Mouse (Mus musculus) gastrocnemius, postnatal 25 days (tissue): ENCODE results near the gene Hid1. TPM values are rescaled to one million over a fixed set of nuclear protein-coding genes. Genes with fewer than 3 reads are reported as not detected.

Source experiments
- DNase-seq: peaks from one replicate; pipeline ENCODE4 v3.0.0; 2022
- total RNA-seq, 2 experiments: library from RNA; stranded (reverse); gene quantifications; 1 replicate in 1 of 2; 2 replicates in 1 of 2; pipeline ENCODE4 v1.2.3; 2021

Gene Hid1
- total RNA-seq, 2 experiments from 2014 or later = 1.4 to 2.8 TPM

DNA sequence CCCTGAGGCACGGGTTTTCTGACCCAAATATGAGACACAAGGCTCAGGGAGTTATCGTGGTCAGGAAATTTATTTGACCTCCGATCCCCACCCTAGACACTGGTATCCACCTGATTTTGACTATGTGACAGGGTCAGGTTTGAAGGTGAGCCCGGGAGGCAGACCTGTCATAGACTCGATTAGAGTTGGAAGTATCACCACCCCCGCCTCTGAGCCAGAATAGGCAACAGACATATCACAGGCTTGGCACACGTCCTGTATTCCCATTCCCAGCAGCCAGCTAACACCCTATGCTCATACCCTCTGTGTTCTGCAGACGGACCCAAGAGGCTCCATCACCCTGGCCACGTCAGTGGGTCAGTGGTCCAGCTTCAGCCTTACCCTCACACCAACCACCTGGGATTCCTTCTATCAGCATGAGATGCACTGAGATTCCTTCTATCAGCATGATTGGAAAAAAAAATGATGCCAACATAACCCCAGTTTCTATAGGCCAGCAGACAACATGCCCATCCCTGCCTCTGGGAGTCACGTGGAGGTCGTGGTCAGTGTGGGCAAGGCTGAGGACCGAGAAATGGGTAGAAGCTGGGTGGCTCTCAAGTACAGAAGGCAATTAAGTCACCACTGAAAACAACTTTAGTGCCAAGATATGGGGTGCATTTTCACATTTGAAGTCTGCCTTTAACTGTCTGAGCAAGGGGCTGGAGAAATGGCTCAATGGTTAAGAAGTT is 7.3 kb upstream of the Hid1 start:
- DNase-seq = no peak

DNA sequence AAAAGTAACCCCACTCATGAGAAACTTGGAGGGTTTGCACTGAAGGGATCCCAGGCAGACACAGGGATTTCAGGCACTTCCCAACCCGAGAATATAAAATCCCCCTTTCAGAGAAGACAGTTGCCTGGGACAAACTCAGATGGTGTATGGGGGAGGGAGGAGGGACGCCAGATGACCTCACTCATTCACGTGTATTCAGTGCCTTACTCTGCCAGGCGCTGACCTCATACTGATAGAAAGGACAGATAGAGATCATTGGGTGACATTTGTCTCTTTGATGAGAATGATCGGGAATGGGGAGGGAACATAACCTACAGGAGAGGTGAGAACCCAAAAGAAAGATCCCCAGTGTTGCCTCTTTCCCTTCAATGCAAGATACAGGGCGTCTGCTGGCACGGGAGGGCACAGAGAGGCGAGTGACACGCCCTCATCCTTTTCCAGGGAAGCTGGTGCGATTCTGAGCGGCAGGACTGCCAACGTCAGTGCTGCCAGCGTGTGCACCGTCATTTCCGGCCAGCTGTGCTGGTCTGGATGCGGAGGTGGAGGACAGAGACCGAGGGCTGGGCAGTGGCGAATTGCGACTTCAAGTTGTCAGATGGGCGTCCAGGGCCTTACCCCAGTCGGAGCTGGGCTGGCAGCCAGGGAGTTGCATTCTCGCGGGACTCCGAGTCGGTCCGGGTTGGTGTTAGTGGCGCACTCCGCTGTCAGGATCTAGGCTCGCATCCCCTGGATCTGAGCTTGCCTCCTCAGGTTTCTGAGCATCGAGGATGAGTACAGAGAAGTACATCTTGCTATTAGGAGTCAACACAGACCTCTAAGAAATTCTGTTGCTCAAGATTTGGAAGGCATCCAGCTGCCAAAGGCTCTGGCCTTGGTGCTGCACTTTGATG is 6.5 kb upstream of the Hid1 start:
- DNase-seq = peak; percentile 66

GRCm38 (mm10) chr11:115372737-115373136 is 5.2 kb upstream of the Hid1 start:
- DNase-seq = no peak

DNA sequence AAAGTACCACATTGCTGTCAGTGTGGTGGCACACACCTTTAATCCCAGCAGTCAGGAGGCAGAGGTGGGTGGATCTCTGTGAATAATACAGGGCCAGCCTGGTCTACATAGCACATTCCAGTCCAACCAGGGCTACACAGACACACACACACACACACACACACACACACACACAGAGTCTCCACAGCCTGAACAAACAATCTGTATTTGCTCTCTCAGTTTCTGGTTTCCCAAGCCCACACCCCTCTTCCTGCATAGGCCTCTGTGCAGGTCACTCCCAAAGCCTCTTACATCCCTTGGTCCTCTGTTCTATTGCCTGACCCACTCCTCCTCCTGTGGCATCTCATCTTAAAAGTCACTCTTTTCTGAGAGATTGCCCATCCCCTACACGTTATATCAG is 4.5 kb upstream of the Hid1 start:
- DNase-seq = no peak

- DNase-seq = no peak
These were observed 3.8 kb upstream of the Hid1 start for GRCm38 (mm10) chr11:115371354-115371753.

DNA sequence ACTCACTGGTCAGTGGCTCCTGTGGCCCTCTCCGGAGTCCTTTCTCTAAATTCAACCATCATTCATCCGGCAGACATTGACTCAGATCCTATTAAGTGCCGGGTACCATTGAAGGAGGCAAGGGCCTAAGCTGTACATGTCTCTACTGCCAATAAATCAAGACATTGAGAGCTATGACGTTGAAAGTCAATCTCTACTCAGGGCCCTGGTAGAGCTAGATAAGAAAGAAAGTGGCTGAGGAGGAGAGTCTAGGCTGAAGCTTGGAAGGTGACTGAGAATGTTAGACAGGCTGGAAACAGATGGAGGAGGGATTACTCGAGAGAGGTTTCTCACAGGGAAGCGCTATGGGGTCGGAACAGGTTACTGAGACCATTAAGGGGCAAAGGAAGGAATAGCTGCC is 2.8 kb upstream of the Hid1 start:
- no peak for DNase-seq

GRCm38 (mm10) chr11:115366706-115367394 is 706 bp downstream of the Hid1 start:
- no peak for DNase-seq

- DNase-seq = no peak
These were observed 1.4 kb downstream of the Hid1 start for GRCm38 (mm10) chr11:115366039-115366705.

DNA sequence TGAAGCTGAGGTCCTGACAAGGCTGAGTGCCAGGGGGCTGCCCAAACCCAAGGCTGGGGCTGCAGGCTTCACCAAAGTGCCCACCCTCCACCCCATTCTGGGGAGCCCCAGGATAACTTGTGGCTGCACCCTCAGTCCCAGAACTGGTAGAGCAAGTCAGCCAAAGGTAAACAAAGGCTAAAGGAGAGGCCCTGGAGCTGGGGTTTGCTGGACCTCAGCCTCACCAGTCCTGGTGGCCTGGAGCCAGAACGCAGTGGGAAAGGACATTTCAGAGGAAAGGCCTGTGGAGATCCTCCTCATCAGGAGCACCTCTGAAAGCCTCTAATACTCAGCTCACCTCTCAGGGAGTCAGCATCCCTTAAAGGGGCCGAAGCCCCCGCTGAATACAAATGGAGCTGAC is 3.4 kb downstream of the Hid1 start:
- DNase-seq = no peak

- no peak for DNase-seq
These were observed 7.8 kb downstream of the Hid1 start for GRCm38 (mm10) chr11:115359726-115360125.

GRCm38 (mm10) chr11:115359293-115359692 is 8.3 kb downstream of the Hid1 start:
- DNase-seq = no peak

- peak; percentile 35 for DNase-seq
These were observed 9.1 kb downstream of the Hid1 start for GRCm38 (mm10) chr11:115358468-115358867.

DNA sequence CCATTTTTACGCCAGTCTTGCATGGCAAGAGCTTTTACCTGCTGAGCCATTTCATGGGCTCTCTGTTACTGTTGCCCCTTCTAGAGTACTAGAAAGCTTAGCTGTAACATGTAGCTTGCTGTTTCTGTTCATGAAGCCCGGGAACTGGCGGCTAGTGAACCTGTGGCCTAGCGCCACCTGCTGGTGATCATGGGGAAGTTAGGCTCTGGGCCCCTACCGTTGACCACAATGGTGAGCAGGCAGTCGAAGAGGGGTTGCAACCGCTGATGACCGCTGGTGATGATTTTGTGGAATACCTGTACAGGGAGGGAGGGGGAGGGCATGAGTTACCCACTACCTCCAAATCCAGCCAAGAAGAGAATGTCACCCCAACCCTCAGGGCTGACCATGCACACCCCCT is 13.4 kb downstream of the Hid1 start:
- DNase-seq = peak; percentile 36

DNA sequence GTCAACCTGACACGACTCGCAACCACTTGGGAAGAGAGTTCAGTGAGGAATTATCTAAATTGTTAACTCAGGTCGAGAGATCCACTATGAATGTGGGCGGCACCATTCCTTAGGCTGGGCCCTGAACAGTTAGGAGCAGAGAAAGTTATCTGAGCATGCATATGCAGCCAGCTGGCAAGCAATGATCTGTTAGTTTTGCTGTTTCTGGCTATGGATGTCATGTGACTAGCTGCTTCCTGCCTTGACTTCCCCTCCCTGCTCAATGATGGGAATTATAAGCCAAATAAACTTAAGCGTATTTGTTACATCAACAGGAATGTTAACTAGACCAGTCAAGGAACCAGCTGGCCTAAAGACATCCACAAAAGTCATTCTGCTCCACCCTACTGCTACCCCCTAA is 14.2 kb downstream of the Hid1 start:
- DNase-seq = no peak

DNA sequence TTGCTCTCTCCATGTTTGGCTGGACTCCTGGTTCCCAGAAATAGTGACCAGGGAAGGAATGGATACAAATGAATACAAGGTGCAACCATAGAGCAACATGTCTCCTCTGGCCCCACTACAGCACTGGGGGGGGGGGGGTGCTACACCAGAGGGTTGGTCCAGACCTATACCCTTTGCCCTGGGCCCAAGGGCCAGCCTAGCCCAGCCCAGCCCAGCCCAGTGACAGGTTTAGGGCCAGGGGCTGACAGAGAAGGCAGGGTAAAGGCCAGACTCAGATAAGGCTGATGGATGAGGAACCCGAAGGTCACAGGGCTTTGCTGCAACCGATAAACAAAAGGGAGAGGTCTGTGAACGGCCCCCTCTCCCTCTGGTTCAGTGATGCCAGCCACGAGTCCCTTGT is 17.6 kb downstream of the Hid1 start:
- no peak for DNase-seq

- DNase-seq = no peak
These were observed 18.8 kb downstream of the Hid1 start for GRCm38 (mm10) chr11:115348681-115349248.

DNA sequence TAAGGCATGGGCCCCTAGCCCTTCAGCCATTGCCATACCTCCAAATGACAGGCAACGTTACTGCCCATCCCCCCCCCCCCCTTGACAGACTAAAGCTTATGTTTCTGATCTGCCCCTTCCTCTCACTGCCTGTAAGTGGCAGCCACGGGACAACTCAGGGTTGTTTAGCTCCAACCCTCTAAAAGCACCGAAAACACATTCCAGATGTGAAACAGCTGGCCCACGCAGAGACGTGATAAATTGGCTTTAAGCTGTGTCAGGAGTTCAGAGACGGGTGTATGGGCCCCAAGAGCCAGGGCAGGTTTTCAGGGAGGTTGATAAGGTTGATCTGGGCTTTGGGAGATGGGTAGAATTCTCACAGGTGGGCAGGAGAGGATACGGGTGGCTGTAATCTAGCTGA is 22.0 kb downstream of the Hid1 start:
- DNase-seq = no peak

- DNase-seq = no peak
These were observed 22.6 kb downstream of the Hid1 start for GRCm38 (mm10) chr11:115344967-115345366.

DNA sequence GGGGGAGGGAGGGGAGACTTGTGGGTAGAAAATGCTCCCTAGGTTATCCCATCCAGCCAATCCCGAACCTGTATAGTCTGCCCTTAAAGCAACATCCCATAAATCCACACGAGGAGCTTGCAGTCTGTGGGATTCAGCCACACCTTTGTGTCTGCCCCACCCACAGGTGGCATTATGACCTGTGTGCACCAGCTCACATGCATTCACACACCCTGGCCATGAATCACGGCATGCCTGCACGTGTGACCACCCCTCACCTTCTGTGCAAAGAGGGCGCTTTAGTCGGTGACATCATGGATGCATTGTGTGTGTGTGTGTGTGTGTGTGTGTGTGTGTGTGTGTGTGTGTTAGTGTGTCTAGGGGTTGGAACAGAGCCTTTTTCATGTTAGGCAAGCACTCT is 25.7 kb downstream of the Hid1 start:
- no peak for DNase-seq

GRCm38 (mm10) chr11:115341246-115341645 is 26.3 kb downstream of the Hid1 start:
- DNase-seq = no peak

DNA sequence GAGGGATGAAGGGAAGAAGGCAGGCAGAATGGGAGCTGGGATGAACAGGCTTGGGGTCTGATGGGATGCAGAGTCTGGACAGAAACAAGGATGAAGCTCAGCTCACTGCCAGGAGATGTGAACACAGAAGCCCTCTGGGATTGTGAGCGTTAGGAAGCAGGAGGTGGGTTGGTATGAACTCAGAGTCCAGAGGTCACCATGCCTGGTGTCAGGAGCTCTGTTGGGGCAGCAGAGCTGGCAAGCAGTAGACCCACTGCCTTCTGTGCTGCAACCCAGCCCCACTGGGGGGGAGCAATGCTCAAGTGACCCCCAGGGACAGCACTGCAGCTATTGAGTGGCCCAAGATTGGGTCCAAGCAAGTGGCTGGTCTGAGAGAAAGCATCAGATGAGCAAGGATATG is 29.7 kb downstream of the Hid1 start:
- DNase-seq = no peak

DNA sequence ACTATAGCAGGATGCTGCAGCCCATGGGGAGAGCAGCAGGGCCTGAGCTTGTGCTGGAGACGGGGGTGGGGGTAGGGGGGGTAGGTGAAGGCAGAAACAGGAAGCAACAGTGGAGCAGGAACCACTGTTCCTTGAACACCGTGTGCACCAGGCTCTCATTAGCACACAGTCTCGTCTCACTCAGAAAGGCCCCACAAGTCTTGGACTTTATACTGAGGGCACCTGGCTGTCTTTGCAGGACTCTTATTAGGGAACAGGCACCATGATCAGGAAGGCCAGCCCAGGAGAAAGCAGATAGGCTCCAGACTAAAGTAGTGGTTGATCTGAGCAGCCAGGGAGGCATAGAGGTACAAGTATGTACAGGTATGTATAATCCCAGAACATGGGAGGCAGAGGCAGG is 30.2 kb downstream of the Hid1 start:
- DNase-seq = no peak
